Mouse (Mus musculus): Measurements from ENCODE around the gene Olfr709-ps1.
"Not testable (repeated sequence)": the region's sequence is repeated elsewhere in the genome, so short reads cannot be mapped to it uniquely, and the experiment has no call there.

Olfr709-ps1 gene

GRCm38 (mm10) chr7:106932119-106932518 lies at the start of gene Olfr709-ps1:
Gene Olfr709-ps1 (minus strand): TSS chr7:106932219.
- in situ Hi-C loops (cut with MboI, MseI) = no loop called here

DNA sequence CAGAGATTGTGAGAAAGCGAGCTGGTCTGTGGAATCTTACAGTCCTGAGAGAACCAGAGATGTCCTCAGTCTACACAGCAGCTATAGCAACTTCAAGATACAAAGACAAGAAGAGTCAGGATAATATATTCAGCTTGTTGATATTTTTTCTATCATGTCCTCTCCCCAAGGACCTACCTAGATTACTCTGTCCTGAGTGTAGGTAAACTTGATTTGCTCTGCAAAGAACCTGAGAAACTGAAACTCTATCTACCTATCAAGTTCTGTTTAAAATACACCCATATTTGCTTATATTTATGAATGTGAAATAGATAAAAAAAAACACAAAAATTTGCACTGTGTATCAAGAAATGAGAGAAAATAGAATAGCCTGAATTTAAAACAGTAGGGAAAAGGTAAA lies 43.3 kb upstream of the Olfr709-ps1 start, which contains the start of gene Olfr711:
Gene Olfr711 (minus strand): TSS at position 101 of the 400 bp plus-strand sequence.
- in situ Hi-C loops (cut with MboI, MseI) = no loop called here

- in situ Hi-C loops (cut with MboI, MseI) = not testable (repeated sequence)
These were observed 35.5 kb upstream of the Olfr709-ps1 start for GRCm38 (mm10) chr7:106967503-106967902.

GRCm38 (mm10) chr7:106963837-106964236 lies 31.8 kb upstream of the Olfr709-ps1 start, which contains the start of gene Olfr6:
Gene Olfr6 (minus strand): TSS chr7:106963937.
- in situ Hi-C loops (cut with MboI, MseI) = no loop called here

DNA sequence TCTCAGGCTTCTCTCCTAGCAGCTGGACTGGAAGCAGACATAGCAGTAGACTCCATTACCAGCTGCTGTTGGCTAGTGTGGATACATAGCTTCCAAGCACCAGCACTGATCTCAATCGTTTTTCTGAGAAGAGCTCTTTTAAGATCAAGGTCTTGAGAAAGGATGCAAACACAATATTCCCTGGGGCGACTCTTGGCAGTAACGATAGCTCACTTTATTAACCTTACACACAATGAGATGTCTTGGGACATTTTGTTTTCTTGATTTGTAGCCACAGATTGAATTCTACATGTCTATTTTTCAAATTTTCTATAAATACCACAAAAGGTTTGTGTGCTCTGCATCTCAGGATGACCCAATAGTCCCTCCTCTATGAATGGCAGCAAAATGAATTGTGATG lies 16.2 kb upstream of the Olfr709-ps1 start, which contains the start of gene Olfr710:
Gene Olfr710 (minus strand): TSS at position 101 of the 400 bp plus-strand sequence.
- in situ Hi-C loops (cut with MboI, MseI) = no loop called here

DNA sequence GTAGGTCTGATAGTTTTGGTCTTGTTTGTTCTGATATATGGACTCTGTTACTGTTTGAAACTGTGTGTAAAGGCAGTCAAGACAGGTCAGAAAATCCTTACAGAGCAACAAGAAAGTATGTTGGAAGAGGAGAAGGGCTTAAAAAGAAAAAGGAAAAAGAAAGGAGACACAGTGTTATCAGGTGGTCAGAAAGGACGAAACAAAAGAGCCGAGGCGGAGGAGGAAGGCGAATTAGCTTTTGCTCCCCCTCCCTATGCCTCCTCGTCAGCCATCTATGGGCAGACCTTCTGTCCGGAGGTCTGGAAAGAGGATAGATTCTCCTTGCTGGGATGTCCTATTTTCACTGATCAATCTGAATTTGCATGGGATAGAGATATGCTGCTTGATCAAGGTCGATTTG lies 11.1 kb downstream of the Olfr709-ps1 start:
- in situ Hi-C loops (cut with MboI, MseI) = not testable (repeated sequence)

DNA sequence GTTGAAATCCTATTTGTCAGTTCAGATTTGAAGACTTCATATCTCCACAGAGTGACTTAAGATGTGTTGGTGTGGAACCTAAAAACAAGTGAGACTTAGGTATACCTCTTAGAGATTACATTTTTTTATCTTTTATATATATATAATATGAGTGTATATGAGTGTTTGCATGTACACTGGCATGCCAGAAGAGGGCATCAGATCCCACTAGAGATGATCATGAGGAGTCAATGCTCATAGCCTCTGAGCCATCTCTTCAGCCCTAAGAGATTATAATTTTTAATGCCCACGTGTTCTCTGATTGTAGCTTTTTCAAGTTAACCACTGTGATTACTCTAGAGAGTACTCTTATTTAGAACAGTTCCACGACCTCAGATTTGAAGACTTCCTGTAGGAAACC lies 24.3 kb downstream of the Olfr709-ps1 start, which contains the start of gene Olfr1532-ps1:
Gene Olfr1532-ps1 (plus strand): TSS at position 326 of the 400 bp plus-strand sequence.
- in situ Hi-C loops (cut with MboI, MseI) = no loop called here

DNA sequence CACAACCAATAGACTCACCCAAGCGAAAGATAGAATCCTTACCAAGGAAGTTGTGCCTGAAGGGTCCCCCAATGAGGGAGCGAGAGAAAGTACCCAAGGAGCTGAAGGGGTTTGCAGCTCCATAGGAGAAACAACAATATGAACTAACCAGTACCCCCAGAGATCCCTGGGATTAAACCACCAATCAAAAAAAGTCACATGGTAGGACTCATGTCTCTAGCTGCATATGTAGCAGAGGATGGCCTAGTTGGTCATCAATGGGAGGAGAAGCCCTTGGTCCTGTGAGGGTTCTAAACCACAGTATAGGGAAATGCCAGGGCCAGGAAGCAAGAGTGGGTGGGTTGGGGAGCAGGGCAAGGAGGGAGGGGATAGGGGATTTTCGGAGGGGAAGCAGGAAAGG lies 30.9 kb downstream of the Olfr709-ps1 start, which contains the start of gene Olfr707:
Gene Olfr707 (minus strand): TSS at position 101 of the 400 bp plus-strand sequence.
- in situ Hi-C loops (cut with MboI, MseI) = not testable (repeated sequence)

- in situ Hi-C loops (cut with MboI, MseI) = loop anchor here (10.0 kb wide), 1 partner anchor 383 kb away; no protein-coding TSS in a partner anchor
These were observed 44.0 kb downstream of the Olfr709-ps1 start, which contains the start of gene Olfr706 for GRCm38 (mm10) chr7:106888062-106888461. Gene Olfr706 (minus strand): TSS chr7:106888162.

DNA sequence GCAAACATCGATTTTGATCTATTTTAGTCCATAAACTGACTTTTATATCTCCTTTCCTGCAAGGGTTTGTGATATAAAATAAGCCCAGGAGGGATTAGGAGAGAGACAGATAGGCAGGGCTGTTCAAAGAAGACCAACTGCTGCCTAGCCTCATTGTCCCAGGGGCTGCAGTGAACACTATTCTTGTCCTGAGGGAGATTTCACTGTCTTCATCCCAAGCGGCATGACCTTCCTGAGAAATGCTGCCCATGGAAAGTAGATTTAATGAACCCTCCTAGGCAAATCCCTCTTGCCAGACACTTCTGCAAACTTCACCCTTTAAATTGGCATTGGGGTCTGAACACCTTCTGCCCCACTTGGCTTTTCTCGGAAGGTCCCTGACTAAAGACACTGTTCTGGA lies 55.2 kb downstream of the Olfr709-ps1 start, which contains the start of gene Olfr705:
Gene Olfr705 (minus strand): TSS at position 101 of the 400 bp plus-strand sequence.
- in situ Hi-C loops (cut with MboI, MseI) = no loop called here

All from regulatory T cell (primary cell).